Mouse (Mus musculus) midbrain, embryonic 12.5 days (tissue): Measurements from ENCODE around the gene Aasdhppt. TPM values are rescaled to one million over a fixed set of nuclear protein-coding genes. Genes with fewer than 3 reads are reported as not detected.

Source experiments
- ATAC-seq: fragments of 200-750 bp; cut with Nextera tagmentation; 2 replicates; pipeline ENCODE4 v1.8.0; 2017; ENCODE audit warnings: low read depth, moderate TSS enrichment, moderate library complexity; ENCODE audit not compliant: low FRiP score
- H3K27ac ChIP-seq: fragments of 300-500 bp; sonication (generic); replicated peaks from 2 replicates; pipeline ENCODE4 v1.5.1; 2016; ENCODE audit warnings: mild to moderate bottlenecking
- H3K27me3 ChIP-seq: fragments of 300-500 bp; sonication (generic); 2 replicates; pipeline ENCODE4 v1.6.1; 2016; ENCODE audit warnings: mild to moderate bottlenecking
- H3K36me3 ChIP-seq: fragments of 300-500 bp; sonication (generic); 2 replicates; pipeline ENCODE4 v1.6.1; 2016
- H3K4me1 ChIP-seq: fragments of 300-500 bp; sonication (generic); 2 replicates; pipeline ENCODE4 v1.6.1; 2016
- H3K4me2 ChIP-seq: fragments of 300-500 bp; sonication (generic); replicated peaks from 2 replicates; pipeline ENCODE4 v1.6.1; 2016; ENCODE audit warnings: mild to moderate bottlenecking, moderate library complexity
- H3K4me3 ChIP-seq: fragments of 300-500 bp; sonication (generic); 2 replicates; pipeline ENCODE4 v1.5.1; 2016; ENCODE audit warnings: mild to moderate bottlenecking
- H3K9ac ChIP-seq: fragments of 300-500 bp; sonication (generic); replicated peaks from 2 replicates; pipeline ENCODE4 v1.6.1; 2016; ENCODE audit warnings: mild to moderate bottlenecking, moderate library complexity
- H3K9me3 ChIP-seq: fragments of 300-500 bp; sonication (generic); 2 replicates; pipeline ENCODE4 v1.6.1; 2016; ENCODE audit warnings: mild to moderate bottlenecking
- WGBS: fragments of 180-500 bp; shearing (Covaris S2); methylation state at CpG from one replicate; pipeline ENCODE4 v1.1.7; 2016; 5-methylcytosine and 5-hydroxymethylcytosine counted together
- polyA plus RNA-seq: library from polyadenylated mRNA; unstranded; fragments of >200 nt; fragmentation: Nextera tagmentation; extraction: Ambion mirVana; gene quantifications from 2 replicates; pipeline ENCODE4 v1.2.1, GENCODE M21; 2016

Gene Aasdhppt
- 31.6 and 34.0 TPM in 2 replicates for polyA plus RNA-seq

GRCm38 (mm10) chr9:4309351-4310085, at the start of gene Aasdhppt, which contains the start of gene Kbtbd3:
Gene Aasdhppt (minus strand): TSS chr9:4309471.
Gene Kbtbd3 (plus strand): TSS chr9:4309833.
- Histone ChIP-seq H3K9ac (peak within 1 kb of the TSS; percentile 86), H3K27ac (peak within 1 kb of the TSS; percentile 90), H3K9me3 (no peaks in the 10 kb centered on the region), H3K4me2 (peak within 1 kb of the TSS; percentile 75), H3K4me3 (peak within 1 kb of the TSS; percentile 68), H3K27me3 (no peaks in the 10 kb centered on the region), H3K4me1 (peaks cover 13% of the 10 kb centered on the region), H3K36me3 (no peaks in the 10 kb centered on the region)
- peak; percentile 98 for ATAC-seq
- under 1% methylated on average over 53 of the region's 53 CpGs for WGBS

GRCm38 (mm10) chr9:4353163-4353562, 43.9 kb upstream of the Aasdhppt start:
- WGBS: 96% methylated on average over 1 of the region's 1 CpGs

GRCm38 (mm10) chr9:4318939-4319721, 9.9 kb upstream of the Aasdhppt start:
- no peak for ATAC-seq
- no peak overlapping the region for H3K4me2 ChIP-seq
- 83% methylated on average over 6 of the region's 6 CpGs for WGBS

More at GRCm38 (mm10) chr9:4353163-4353562, 43.9 kb upstream of the Aasdhppt start:
- Histone ChIP-seq H3K9me3 (no peaks in the 10 kb centered on the region), H3K9ac (no peak overlapping the region), H3K4me3 (no peak overlapping the region), H3K4me2 (no peak overlapping the region), H3K27ac (no peak overlapping the region), H3K4me1 (no peaks in the 10 kb centered on the region), H3K27me3 (no peaks in the 10 kb centered on the region), H3K36me3 (no peaks in the 10 kb centered on the region)
- ATAC-seq: no peak

GRCm38 (mm10) chr9:4315746-4316145, 6.5 kb upstream of the Aasdhppt start:
- H3K9ac ChIP-seq: no peak overlapping the region
- H3K27ac ChIP-seq: no peak overlapping the region
- H3K4me3 ChIP-seq: no peak overlapping the region
- no peaks in the 10 kb centered on the region for H3K36me3 ChIP-seq
- 75% methylated on average over 2 of the region's 2 CpGs for WGBS
- ATAC-seq: no peak
- no peaks in the 10 kb centered on the region for H3K27me3 ChIP-seq
- no peak overlapping the region for H3K4me2 ChIP-seq
- H3K4me1 ChIP-seq: peaks cover 1% of the 10 kb centered on the region
- no peaks in the 10 kb centered on the region for H3K9me3 ChIP-seq

More at GRCm38 (mm10) chr9:4318939-4319721, 9.9 kb upstream of the Aasdhppt start:
- H3K9ac ChIP-seq: no peak overlapping the region
- no peak overlapping the region for H3K4me3 ChIP-seq
- H3K27ac ChIP-seq: no peak overlapping the region
- H3K27me3 ChIP-seq: no peaks in the 10 kb centered on the region
- H3K9me3 ChIP-seq: no peaks in the 10 kb centered on the region
- no peaks in the 10 kb centered on the region for H3K4me1 ChIP-seq
- H3K36me3 ChIP-seq: no peaks in the 10 kb centered on the region

GRCm38 (mm10) chr9:4313946-4314345, 4.7 kb upstream of the Aasdhppt start:
- WGBS: 77% methylated on average over 4 of the region's 4 CpGs
- no peaks in the 10 kb centered on the region for H3K36me3 ChIP-seq
- H3K4me2 ChIP-seq: no peak overlapping the region

GRCm38 (mm10) chr9:4311162-4311561, 1.9 kb upstream of the Aasdhppt start:
- Histone ChIP-seq H3K9ac (no peak overlapping the region), H3K4me1 (peaks cover 13% of the 10 kb centered on the region), H3K4me3 (no peak overlapping the region), H3K9me3 (no peaks in the 10 kb centered on the region), H3K36me3 (no peaks in the 10 kb centered on the region), H3K27me3 (no peaks in the 10 kb centered on the region), H3K4me2 (peak overlapping the region; percentile 75; the same call in 1 of the 2 replicates), H3K27ac (no peak overlapping the region)
- no peak for ATAC-seq
- WGBS: 89% methylated on average over 3 of the region's 3 CpGs

More at GRCm38 (mm10) chr9:4313946-4314345, 4.7 kb upstream of the Aasdhppt start:
- Histone ChIP-seq H3K9me3 (no peaks in the 10 kb centered on the region), H3K27ac (no peak overlapping the region), H3K9ac (no peak overlapping the region), H3K4me1 (peaks cover 7% of the 10 kb centered on the region), H3K4me3 (no peak overlapping the region), H3K27me3 (no peaks in the 10 kb centered on the region)
- ATAC-seq: no peak

- Histone ChIP-seq H3K36me3 (no peaks in the 10 kb centered on the region), H3K4me1 (peaks cover 13% of the 10 kb centered on the region), H3K27ac (no peak overlapping the region), H3K9ac (peak overlapping the region; percentile 86), H3K27me3 (no peaks in the 10 kb centered on the region), H3K4me2 (peak overlapping the region; percentile 75), H3K4me3 (peak overlapping the region; percentile 68; the same call in 1 of the 2 replicates), H3K9me3 (no peaks in the 10 kb centered on the region)
- ATAC-seq: no peak
- 83% methylated on average over 3 of the region's 3 CpGs for WGBS
Observed at GRCm38 (mm10) chr9:4310706-4311105, 1.4 kb upstream of the Aasdhppt start.

- WGBS: under 1% methylated on average over 36 of the region's 36 CpGs
- peak overlapping the region; percentile 68 for H3K4me3 ChIP-seq
Observed at GRCm38 (mm10) chr9:4308628-4309350, 482 bp downstream of the Aasdhppt start.

GRCm38 (mm10) chr9:4304867-4305266, 4.4 kb downstream of the Aasdhppt start:
- Histone ChIP-seq H3K27me3 (no peaks in the 10 kb centered on the region), H3K27ac (no peak overlapping the region), H3K9ac (no peak overlapping the region), H3K4me1 (peaks cover 6% of the 10 kb centered on the region), H3K9me3 (no peaks in the 10 kb centered on the region), H3K4me3 (no peak overlapping the region), H3K4me2 (no peak overlapping the region), H3K36me3 (peaks cover 12% of the 10 kb centered on the region)
- ATAC-seq: no peak
- 69% methylated on average over 1 of the region's 1 CpGs for WGBS

More at GRCm38 (mm10) chr9:4308628-4309350, 482 bp downstream of the Aasdhppt start:
- Histone ChIP-seq H3K36me3 (no peaks in the 10 kb centered on the region), H3K27ac (peak overlapping the region; percentile 90), H3K9me3 (no peaks in the 10 kb centered on the region), H3K4me1 (peaks cover 13% of the 10 kb centered on the region), H3K27me3 (no peaks in the 10 kb centered on the region), H3K4me2 (peak overlapping the region; percentile 75), H3K9ac (peak overlapping the region; percentile 86)
- ATAC-seq: peak; percentile 57

GRCm38 (mm10) chr9:4300466-4300865, 8.8 kb downstream of the Aasdhppt start:
- no peaks in the 10 kb centered on the region for H3K4me1 ChIP-seq
- no peaks in the 10 kb centered on the region for H3K27me3 ChIP-seq
- H3K27ac ChIP-seq: no peak overlapping the region
- H3K9ac ChIP-seq: no peak overlapping the region
- 97% methylated on average over 2 of the region's 2 CpGs for WGBS
- H3K36me3 ChIP-seq: peaks cover 30% of the 10 kb centered on the region
- no peak overlapping the region for H3K4me2 ChIP-seq
- ATAC-seq: no peak
- no peak overlapping the region for H3K4me3 ChIP-seq
- H3K9me3 ChIP-seq: no peaks in the 10 kb centered on the region

GRCm38 (mm10) chr9:4283850-4284249, 25.4 kb downstream of the Aasdhppt start:
- Histone ChIP-seq H3K27me3 (no peaks in the 10 kb centered on the region), H3K27ac (no peak overlapping the region), H3K4me2 (no peak overlapping the region), H3K4me1 (no peaks in the 10 kb centered on the region), H3K4me3 (no peak overlapping the region), H3K9me3 (0 out of 2 replicates have a peak, but pooled peaks cover 2% of the 10 kb centered on the region), H3K36me3 (peaks cover 5% of the 10 kb centered on the region; the same call in 1 of the 2 replicates), H3K9ac (no peak overlapping the region)
- 6% methylated on average over 3 of the region's 3 CpGs for WGBS
- ATAC-seq: no peak
